Mouse (Mus musculus) ES-Bruce4 (cell line): ENCODE results near the gene Arhgap24. TPM values are rescaled to one million over a fixed set of nuclear protein-coding genes. Genes with fewer than 3 reads are reported as not detected.

Experiments used
- H3K27ac ChIP-seq: 2 replicates; pipeline ENCODE4 v1.5.1; 2012; ENCODE audit warnings: low read length, inconsistent platforms; ENCODE audit not compliant: insufficient read depth
- H3K27me3 ChIP-seq: 2 replicates; pipeline ENCODE4 v1.6.1; 2012; ENCODE audit warnings: mild to moderate bottlenecking, low read length, inconsistent platforms; ENCODE audit not compliant: control insufficient read depth, poor library complexity, insufficient read depth, severe bottlenecking
- H3K36me3 ChIP-seq: 2 replicates; pipeline ENCODE4 v1.6.1; 2012; ENCODE audit warnings: inconsistent platforms, mild to moderate bottlenecking, low read length, moderate library complexity; ENCODE audit not compliant: control insufficient read depth, poor library complexity, insufficient read depth, severe bottlenecking
- H3K4me1 ChIP-seq: one replicate; pipeline ENCODE4 v1.8.1; 2011; ENCODE audit warnings: low read length; ENCODE audit not compliant: control insufficient read depth, insufficient read depth
- H3K4me3 ChIP-seq: 2 replicates; pipeline ENCODE4 v1.5.1; 2011; ENCODE audit warnings: low read depth, mild to moderate bottlenecking, low read length
- H3K9ac ChIP-seq: 2 replicates; pipeline ENCODE4 v1.6.1; 2012; ENCODE audit warnings: low read depth, mild to moderate bottlenecking, inconsistent platforms; ENCODE audit not compliant: poor library complexity, severe bottlenecking
- H3K9me3 ChIP-seq: replicated peaks from 2 replicates; pipeline ENCODE4 v1.6.1; 2012; ENCODE audit warnings: mild to moderate bottlenecking, low read length, inconsistent platforms; ENCODE audit not compliant: control insufficient read depth, poor library complexity, insufficient read depth, severe bottlenecking
- CTCF ChIP-seq: IDR thresholded peaks from one replicate; pipeline ENCODE4 v1.8.1; 2011; ENCODE audit warnings: low read depth, low read length
- EP300 ChIP-seq: IDR thresholded peaks from 2 replicates; pipeline ENCODE4 v1.6.1; 2011; ENCODE audit warnings: low read depth, low read length; ENCODE audit not compliant: insufficient read depth
- POLR2A ChIP-seq: IDR thresholded peaks from one replicate; pipeline ENCODE4 v1.8.1; 2011; ENCODE audit warnings: low read length; ENCODE audit not compliant: insufficient read depth
- polyA plus RNA-seq: library from polyadenylated mRNA; stranded (reverse); fragments of >200 nt; gene quantifications from 2 replicates; pipeline ENCODE4 v1.2.4, GENCODE M21; 2011; ENCODE audit warnings: low read depth; ENCODE audit not compliant: missing spikeins, insufficient read depth, insufficient read length

Arhgap24 gene
- polyA plus RNA-seq, 1 experiment = 2.0 TPM

GRCm38 (mm10) chr5:102623807-102624435 lies 142.7 kb downstream of the Arhgap24 start:
- Histone ChIP-seq H3K27ac (no peak overlapping the region), H3K36me3 (no peaks in the 10 kb centered on the region), H3K4me1 (no peaks in the 10 kb centered on the region), H3K4me3 (no peak overlapping the region), H3K9me3 (no peaks in the 10 kb centered on the region), H3K9ac (no peak overlapping the region), H3K27me3 (no peaks in the 10 kb centered on the region)
- TF ChIP-seq POLR2A = no peak
- TF ChIP-seq CTCF = no peak
- TF ChIP-seq EP300 = no peak

- Histone ChIP-seq H3K27me3 (no peaks in the 10 kb centered on the region), H3K9ac (no peak overlapping the region), H3K4me1 (no peaks in the 10 kb centered on the region), H3K4me3 (no peak overlapping the region), H3K36me3 (no peaks in the 10 kb centered on the region), H3K27ac (no peak overlapping the region), H3K9me3 (no peaks in the 10 kb centered on the region)
- TF ChIP-seq POLR2A = no peak
- TF ChIP-seq CTCF = no peak
- TF ChIP-seq EP300 = no peak
Measured at GRCm38 (mm10) chr5:102626671-102627070, 145.5 kb downstream of the Arhgap24 start.

GRCm38 (mm10) chr5:102629362-102629771 lies 148.2 kb downstream of the Arhgap24 start:
- H3K36me3 ChIP-seq = no peaks in the 10 kb centered on the region
- no peaks in the 10 kb centered on the region for H3K9me3 ChIP-seq
- TF ChIP-seq EP300 (no peak), POLR2A (no peak), CTCF (no peak)
- H3K27me3 ChIP-seq = no peaks in the 10 kb centered on the region
- no peak overlapping the region for H3K27ac ChIP-seq
- H3K4me3 ChIP-seq = no peak overlapping the region
- H3K9ac ChIP-seq = no peak overlapping the region
- no peaks in the 10 kb centered on the region for H3K4me1 ChIP-seq

GRCm38 (mm10) chr5:102635591-102635990 lies 154.4 kb downstream of the Arhgap24 start:
- TF ChIP-seq CTCF (no peak), POLR2A (no peak), EP300 (no peak)
- H3K9me3 ChIP-seq = no peaks in the 10 kb centered on the region
- H3K36me3 ChIP-seq = no peaks in the 10 kb centered on the region
- no peak overlapping the region for H3K4me3 ChIP-seq
- no peaks in the 10 kb centered on the region for H3K4me1 ChIP-seq
- H3K27ac ChIP-seq = no peak overlapping the region
- H3K27me3 ChIP-seq = no peaks in the 10 kb centered on the region
- H3K9ac ChIP-seq = no peak overlapping the region

GRCm38 (mm10) chr5:102639782-102640559 lies 158.8 kb downstream of the Arhgap24 start:
- Histone ChIP-seq H3K27me3 (no peaks in the 10 kb centered on the region), H3K4me1 (no peaks in the 10 kb centered on the region), H3K9me3 (no peaks in the 10 kb centered on the region), H3K36me3 (no peaks in the 10 kb centered on the region), H3K4me3 (no peak overlapping the region), H3K27ac (no peak overlapping the region), H3K9ac (no peak overlapping the region)
- TF ChIP-seq EP300 (no peak), CTCF (no peak), POLR2A (no peak)

- Histone ChIP-seq H3K36me3 (no peaks in the 10 kb centered on the region), H3K9ac (no peak overlapping the region), H3K27ac (no peak overlapping the region), H3K27me3 (no peaks in the 10 kb centered on the region), H3K4me1 (no peaks in the 10 kb centered on the region), H3K4me3 (no peak overlapping the region), H3K9me3 (no peaks in the 10 kb centered on the region)
- TF ChIP-seq EP300 (no peak), CTCF (no peak), POLR2A (no peak)
Measured at GRCm38 (mm10) chr5:102643364-102643763, 162.2 kb downstream of the Arhgap24 start.
